Mouse (Mus musculus) NIH3T3 (cell line): Measurements from ENCODE around the gene Pltp.

Source experiments
- DNase-seq: peaks from one replicate; pipeline ENCODE4 v3.0.0-alpha.2; 2012; ENCODE audit warnings: low read depth

The Pltp gene

GRCm38 (mm10) chr2:164805332-164805718 is 52.2 kb downstream of the Pltp start:
- DNase-seq = no peak

- DNase-seq = peak; percentile 99
Measured at GRCm38 (mm10) chr2:164804533-164805331, 52.8 kb downstream of the Pltp start, which contains the start of the genes Acot8 and Zswim3. Gene Acot8 (minus strand): TSS chr2:164804882. Gene Zswim3 (plus strand): TSS chr2:164805098.

GRCm38 (mm10) chr2:164803921-164804313 is 53.6 kb downstream of the Pltp start:
- no peak for DNase-seq

- DNase-seq = no peak
Measured at GRCm38 (mm10) chr2:164803201-164803920, 54.1 kb downstream of the Pltp start.

GRCm38 (mm10) chr2:164800252-164801004 is 57.1 kb downstream of the Pltp start:
- DNase-seq = no peak

- DNase-seq = peak; percentile 53
Measured at GRCm38 (mm10) chr2:164798554-164798953, 59.0 kb downstream of the Pltp start.

- DNase-seq = no peak
Measured at GRCm38 (mm10) chr2:164795868-164796267, 61.6 kb downstream of the Pltp start.

GRCm38 (mm10) chr2:164794293-164794692 is 63.2 kb downstream of the Pltp start:
- DNase-seq = peak; percentile 95

- peak; percentile 59 for DNase-seq
Measured at GRCm38 (mm10) chr2:164793772-164794171, 63.7 kb downstream of the Pltp start.

GRCm38 (mm10) chr2:164793236-164793635 is 64.3 kb downstream of the Pltp start:
- DNase-seq = peak; percentile 78

GRCm38 (mm10) chr2:164792400-164793190 is 64.9 kb downstream of the Pltp start:
- no peak for DNase-seq

- no peak for DNase-seq
Measured at GRCm38 (mm10) chr2:164791841-164792261, 65.7 kb downstream of the Pltp start.

- peak; percentile 57 for DNase-seq
Measured at GRCm38 (mm10) chr2:164790451-164790850, 67.1 kb downstream of the Pltp start.
